Mouse (Mus musculus) hindbrain, embryonic 14.5 days (tissue): ENCODE measurements around the gene Tom1l1. TPM values are rescaled to one million over a fixed set of nuclear protein-coding genes. Genes with fewer than 3 reads are reported as not detected.

Experiments used
- ATAC-seq: fragments of 200-750 bp; cut with Nextera tagmentation; 2 replicates; pipeline ENCODE4 v1.8.0; 2017; ENCODE audit warnings: moderate number of reproducible peaks, mild to moderate bottlenecking, moderate TSS enrichment, moderate library complexity; ENCODE audit not compliant: low FRiP score
- DNase-seq: peaks from one replicate; pipeline ENCODE4 v3.0.0-alpha.2; 2015; ENCODE audit warnings: low spot score
- H3K27ac ChIP-seq: fragments of 300-500 bp; sonication (generic); 2 replicates; pipeline ENCODE4 v1.5.1; 2014; ENCODE audit warnings: mild to moderate bottlenecking, moderate library complexity
- H3K27me3 ChIP-seq: fragments of 300-500 bp; sonication (generic); 2 replicates; pipeline ENCODE4 v1.6.1; 2014; ENCODE audit warnings: mild to moderate bottlenecking, low read length, mixed read lengths; ENCODE audit not compliant: control insufficient read depth, insufficient read depth
- H3K36me3 ChIP-seq: fragments of 300-500 bp; sonication (generic); replicated peaks from 2 replicates; pipeline ENCODE4 v1.6.1; 2014; ENCODE audit not compliant: control insufficient read depth, insufficient read depth
- H3K4me1 ChIP-seq: fragments of 300-500 bp; sonication (generic); replicated peaks from 2 replicates; pipeline ENCODE4 v1.6.1; 2014; ENCODE audit warnings: antibody characterized with exemption, low read length, mixed read lengths; ENCODE audit not compliant: control insufficient read depth, insufficient read depth
- H3K4me2 ChIP-seq: fragments of 300-500 bp; sonication (generic); replicated peaks from 2 replicates; pipeline ENCODE4 v1.6.1; 2014; ENCODE audit warnings: mild to moderate bottlenecking, moderate library complexity
- H3K4me3 ChIP-seq: fragments of 300-500 bp; sonication (generic); replicated peaks from 2 replicates; pipeline ENCODE4 v1.5.1; 2014; ENCODE audit warnings: mild to moderate bottlenecking, low read length
- H3K9ac ChIP-seq: fragments of 300-500 bp; sonication (generic); 2 replicates; pipeline ENCODE4 v1.6.1; 2014
- H3K9me3 ChIP-seq: fragments of 300-500 bp; sonication (generic); 2 replicates; pipeline ENCODE4 v1.6.1; 2016; ENCODE audit warnings: low read length; ENCODE audit not compliant: control insufficient read depth
- WGBS: fragments of 180-500 bp; shearing (Covaris S2); extraction: QIAGEN DNeasy Blood & Tissue Kit; methylation state at CpG from one replicate; pipeline ENCODE4 v1.1.7; 2014; 5-methylcytosine and 5-hydroxymethylcytosine counted together
- polyA plus RNA-seq: library from polyadenylated mRNA; unstranded; fragments of >200 nt; fragmentation: Nextera tagmentation; extraction: Ambion mirVana; gene quantifications from 2 replicates; pipeline ENCODE4 v1.2.1, GENCODE M21; 2014

The Tom1l1 gene
- polyA plus RNA-seq, 1 experiment from 2014 or later: 24.6 TPM

DNA sequence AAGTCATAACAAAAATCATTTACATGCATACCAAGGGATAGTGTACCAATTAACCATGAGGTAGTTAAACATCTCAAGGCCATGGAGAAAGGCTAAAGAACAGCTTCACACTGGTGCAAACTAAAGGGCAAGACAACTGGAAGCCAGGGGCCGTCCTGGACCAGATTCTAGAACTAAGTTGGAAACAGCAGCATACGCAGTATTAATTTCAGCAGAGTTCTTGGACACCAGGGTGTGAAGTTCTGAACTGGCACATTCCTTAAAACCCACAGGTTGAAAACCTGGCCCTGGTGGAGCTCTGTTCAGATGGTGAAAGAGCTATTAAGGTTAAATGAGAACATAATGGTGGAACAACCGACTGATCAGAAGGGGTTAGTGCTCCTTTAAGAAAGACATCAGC lies 53.5 kb downstream of the Tom1l1 start:
- no peak overlapping the region for H3K4me2 ChIP-seq
- ATAC-seq (no peak), DNase-seq (no peak)
- 92% methylated on average over 3 of the region's 3 CpGs for WGBS
- H3K36me3 ChIP-seq: no peaks in the 10 kb centered on the region
- H3K27me3 ChIP-seq: no peaks in the 10 kb centered on the region
- peaks cover 10% of the 10 kb centered on the region for H3K4me1 ChIP-seq
- H3K9me3 ChIP-seq: no peaks in the 10 kb centered on the region
- no peak overlapping the region for H3K27ac ChIP-seq
- H3K4me3 ChIP-seq: no peak overlapping the region
- no peak overlapping the region for H3K9ac ChIP-seq

DNA sequence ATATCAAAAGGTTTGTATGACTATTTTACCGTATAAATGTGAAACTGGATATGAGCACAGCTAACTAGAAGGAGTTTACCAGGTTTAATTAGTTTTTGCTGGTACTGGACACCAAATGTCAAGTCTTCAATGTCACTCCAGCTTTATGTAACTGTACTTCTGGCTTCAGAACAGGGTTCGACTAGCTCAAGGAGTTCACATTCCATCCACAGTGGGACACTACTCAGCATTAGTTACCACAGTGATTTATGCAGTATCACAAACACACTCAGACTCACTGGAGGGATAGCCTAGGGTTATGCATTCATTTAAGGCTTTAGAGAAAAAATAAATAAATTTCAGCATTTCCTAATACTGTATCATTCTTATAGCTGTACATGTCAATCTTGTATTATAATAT lies 55.7 kb downstream of the Tom1l1 start:
- no peak overlapping the region for H3K4me2 ChIP-seq
- H3K4me3 ChIP-seq: no peak overlapping the region
- no peaks in the 10 kb centered on the region for H3K9me3 ChIP-seq
- H3K4me1 ChIP-seq: peaks cover 7% of the 10 kb centered on the region; the same call in 1 of the 2 replicates
- no peak overlapping the region for H3K27ac ChIP-seq
- DNase-seq: no peak
- no peak overlapping the region for H3K9ac ChIP-seq
- H3K36me3 ChIP-seq: no peaks in the 10 kb centered on the region
- no peaks in the 10 kb centered on the region for H3K27me3 ChIP-seq
- no peak for ATAC-seq
- WGBS: 80% methylated on average over 2 of the region's 2 CpGs

DNA sequence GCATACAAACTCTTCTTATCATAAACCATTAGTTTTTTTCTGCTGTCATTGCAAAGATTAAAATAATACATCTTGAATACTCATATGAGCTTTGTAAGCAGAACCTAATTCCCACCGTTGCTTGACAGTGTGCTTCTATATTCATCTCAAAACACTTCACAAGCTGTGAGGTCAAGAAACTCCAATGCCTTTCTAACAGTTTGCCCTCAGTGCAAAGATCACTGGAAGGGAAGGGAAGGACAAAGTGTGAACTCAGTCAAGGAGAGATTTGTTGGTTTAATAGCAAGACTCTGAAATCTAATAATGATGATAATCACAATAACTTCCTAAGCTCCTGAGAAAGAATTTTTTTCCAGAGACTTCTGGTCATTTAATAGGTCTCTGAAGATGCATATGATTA lies 60.4 kb downstream of the Tom1l1 start:
- H3K4me3 ChIP-seq: no peak overlapping the region
- no peak overlapping the region for H3K27ac ChIP-seq
- no peaks in the 10 kb centered on the region for H3K36me3 ChIP-seq
- ATAC-seq (no peak), DNase-seq (no peak)
- WGBS: 77% methylated on average over 1 of the region's 1 CpGs
- H3K9ac ChIP-seq: no peak overlapping the region
- H3K9me3 ChIP-seq: no peaks in the 10 kb centered on the region
- no peak overlapping the region for H3K4me2 ChIP-seq
- H3K4me1 ChIP-seq: no peaks in the 10 kb centered on the region
- H3K27me3 ChIP-seq: no peaks in the 10 kb centered on the region

DNA sequence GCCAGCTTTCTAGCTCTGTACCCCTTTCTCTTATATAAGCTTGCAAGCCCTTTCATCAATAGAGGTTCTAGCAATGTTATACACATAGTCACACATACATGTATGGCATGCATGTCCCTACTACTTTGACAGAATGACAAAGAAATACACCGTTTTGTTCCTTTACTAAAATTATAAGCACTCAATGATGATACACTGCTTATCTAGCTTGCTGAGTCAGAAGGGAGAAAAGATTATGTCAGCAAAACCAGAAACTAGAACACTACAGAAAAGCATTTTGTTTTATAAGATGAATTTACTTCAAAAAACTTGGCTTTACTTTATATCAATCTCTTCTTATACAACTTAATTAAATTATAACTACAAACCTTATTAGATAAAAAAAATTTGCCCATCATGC lies 63.0 kb downstream of the Tom1l1 start:
- no peak overlapping the region for H3K27ac ChIP-seq
- H3K4me1 ChIP-seq: 0 out of 2 replicates have a peak, but pooled peaks cover 5% of the 10 kb centered on the region
- no peak overlapping the region for H3K4me3 ChIP-seq
- ATAC-seq: no peak
- H3K36me3 ChIP-seq: peaks cover 2% of the 10 kb centered on the region
- no peak overlapping the region for H3K9ac ChIP-seq
- DNase-seq: no peak
- 93% methylated on average over 1 of the region's 1 CpGs for WGBS
- H3K9me3 ChIP-seq: no peaks in the 10 kb centered on the region
- H3K27me3 ChIP-seq: no peaks in the 10 kb centered on the region
- no peak overlapping the region for H3K4me2 ChIP-seq

DNA sequence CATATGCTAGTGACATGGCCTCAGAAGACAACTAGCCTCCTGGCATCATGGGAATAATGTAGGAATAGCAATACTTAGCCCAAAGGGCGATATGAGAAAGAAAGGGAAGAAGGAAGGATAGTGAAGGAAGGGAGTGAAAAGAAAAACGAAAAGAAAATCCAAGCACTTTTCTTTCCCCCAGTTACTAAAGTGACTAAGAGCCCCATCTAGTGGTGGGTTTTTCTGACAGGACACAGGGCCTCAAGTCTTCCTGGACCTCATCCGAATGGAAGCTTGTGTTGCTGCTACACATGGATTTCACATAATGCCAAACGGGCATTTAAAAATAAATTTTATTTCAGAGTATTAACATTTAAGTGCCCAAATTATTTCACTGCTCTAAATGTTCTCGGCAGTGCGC lies 64.7 kb downstream of the Tom1l1 start:
- Histone ChIP-seq H3K9me3 (no peaks in the 10 kb centered on the region), H3K27ac (no peak overlapping the region), H3K4me3 (no peak overlapping the region), H3K4me2 (no peak overlapping the region), H3K4me1 (0 out of 2 replicates have a peak, but pooled peaks cover 5% of the 10 kb centered on the region), H3K9ac (no peak overlapping the region), H3K27me3 (no peaks in the 10 kb centered on the region), H3K36me3 (peaks cover 7% of the 10 kb centered on the region)
- DNase-seq (peak; percentile 72), ATAC-seq (no peak)
- 61% methylated on average over 6 of the region's 6 CpGs for WGBS

DNA sequence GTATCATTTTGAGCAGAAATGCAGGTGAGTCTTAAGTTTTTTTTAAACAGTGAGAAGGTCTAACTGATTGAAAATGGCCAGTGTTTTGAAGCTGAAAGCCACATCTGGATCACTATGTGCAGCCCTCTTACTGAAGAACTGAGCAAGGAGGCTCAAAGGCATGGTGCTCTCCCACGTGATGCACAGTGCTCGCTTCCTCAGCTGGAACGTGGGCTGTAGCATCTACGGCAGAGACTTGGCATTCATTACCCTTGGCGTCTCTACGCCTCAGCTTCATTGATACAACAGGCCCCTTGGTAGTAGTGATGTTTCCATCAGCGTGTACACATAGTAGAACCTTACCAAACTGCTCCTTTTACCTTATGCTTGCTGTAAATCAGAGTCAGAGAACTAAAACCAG lies 65.7 kb downstream of the Tom1l1 start:
- WGBS: 90% methylated on average over 7 of the region's 7 CpGs
- Histone ChIP-seq H3K36me3 (peaks cover 14% of the 10 kb centered on the region), H3K4me3 (no peak overlapping the region), H3K27ac (no peak overlapping the region), H3K4me1 (0 out of 2 replicates have a peak, but pooled peaks cover 5% of the 10 kb centered on the region), H3K9me3 (no peaks in the 10 kb centered on the region), H3K9ac (no peak overlapping the region), H3K27me3 (no peaks in the 10 kb centered on the region), H3K4me2 (no peak overlapping the region)
- DNase-seq (no peak), ATAC-seq (peak; percentile 8; the same call in 1 of the 2 replicates)

DNA sequence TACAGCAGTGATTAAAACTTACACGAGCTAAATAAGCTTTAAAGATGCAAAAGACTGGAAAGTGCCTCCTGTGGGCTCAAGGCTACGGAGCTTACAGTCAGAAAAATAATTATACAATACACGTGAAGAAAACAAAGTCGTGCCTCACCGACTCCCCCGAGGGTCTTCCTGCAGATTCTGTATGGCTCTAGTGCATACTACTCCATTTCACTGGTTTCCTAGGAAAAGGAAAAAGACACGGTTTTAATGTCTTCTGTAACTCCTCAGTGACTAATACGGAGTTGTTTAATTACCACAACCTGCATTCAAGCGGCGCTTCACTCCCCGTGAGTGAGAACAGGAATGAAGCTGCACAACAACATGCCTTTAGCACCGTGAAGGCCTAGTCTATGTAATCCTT lies 66.1 kb downstream of the Tom1l1 start:
- H3K4me2 ChIP-seq: no peak overlapping the region
- no peaks in the 10 kb centered on the region for H3K27me3 ChIP-seq
- ATAC-seq (peak; percentile 43; the same call in 1 of the 2 replicates), DNase-seq (no peak)
- WGBS: 76% methylated on average over 12 of the region's 12 CpGs
- no peak overlapping the region for H3K4me3 ChIP-seq
- H3K27ac ChIP-seq: no peak overlapping the region
- H3K4me1 ChIP-seq: 0 out of 2 replicates have a peak, but pooled peaks cover 5% of the 10 kb centered on the region
- peaks cover 14% of the 10 kb centered on the region for H3K36me3 ChIP-seq
- no peak overlapping the region for H3K9ac ChIP-seq
- no peaks in the 10 kb centered on the region for H3K9me3 ChIP-seq

DNA sequence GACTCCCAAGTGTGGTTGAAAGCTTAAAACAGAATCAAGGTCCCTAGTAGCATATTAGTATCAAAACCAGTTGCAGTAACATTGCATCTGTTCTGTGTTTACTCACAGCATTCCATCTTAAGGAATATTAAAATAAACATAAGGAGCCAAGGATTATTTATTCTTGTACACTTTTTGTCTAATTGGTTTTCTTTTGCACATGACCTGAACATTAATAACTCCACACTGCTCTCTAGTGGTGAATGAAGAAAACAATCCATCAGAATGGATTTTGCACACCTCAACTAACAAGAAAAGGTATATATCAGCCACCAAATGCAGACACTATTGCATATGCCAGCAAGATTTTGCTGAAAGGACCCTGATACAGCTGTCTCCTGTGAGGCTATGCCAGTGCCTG lies 71.7 kb downstream of the Tom1l1 start:
- H3K27me3 ChIP-seq: no peaks in the 10 kb centered on the region
- H3K4me3 ChIP-seq: no peak overlapping the region
- no peaks in the 10 kb centered on the region for H3K4me1 ChIP-seq
- H3K9me3 ChIP-seq: no peaks in the 10 kb centered on the region
- no peak for ATAC-seq
- H3K27ac ChIP-seq: no peak overlapping the region
- no peak overlapping the region for H3K9ac ChIP-seq
- DNase-seq: peak; percentile 72
- H3K36me3 ChIP-seq: peaks cover 14% of the 10 kb centered on the region
- no peak overlapping the region for H3K4me2 ChIP-seq

DNA sequence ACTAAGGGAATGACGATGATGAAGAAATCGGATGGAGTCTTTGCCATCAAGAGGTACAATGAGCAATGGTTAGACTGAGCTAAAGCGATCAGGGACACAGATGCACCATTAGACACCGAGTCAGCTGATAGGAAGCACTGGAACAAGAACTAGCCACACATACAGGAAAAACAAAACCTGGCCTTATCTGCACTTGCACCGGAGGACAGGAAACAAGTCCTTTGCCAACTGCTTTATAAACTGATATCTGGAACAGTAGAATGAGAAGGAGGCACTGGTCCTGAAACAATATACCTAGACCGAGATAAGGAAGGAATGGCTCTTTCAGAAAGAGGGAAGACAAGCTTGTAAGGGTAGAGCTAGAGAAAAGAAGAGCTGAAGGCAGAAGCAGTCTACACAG lies 73.4 kb downstream of the Tom1l1 start:
- 93% methylated on average over 6 of the region's 6 CpGs for WGBS

DNA sequence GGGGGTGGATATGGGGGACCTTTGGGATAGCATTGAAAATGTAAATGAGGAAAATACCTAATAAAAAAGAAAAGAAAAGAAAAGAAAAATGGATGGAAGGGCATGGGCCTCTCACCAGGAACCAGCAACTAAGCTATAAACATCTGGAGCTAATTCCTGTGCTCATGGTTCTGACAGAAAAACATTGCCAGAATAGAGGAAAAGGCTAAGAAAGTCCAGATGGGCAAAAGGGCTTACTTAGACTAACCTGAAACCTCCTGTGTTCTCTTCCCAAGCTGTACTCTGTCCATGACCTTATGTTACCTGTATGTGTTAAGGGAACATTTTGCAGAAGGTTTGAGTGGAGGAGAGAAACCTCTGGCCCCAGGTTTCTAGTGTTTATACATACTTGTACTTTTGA lies 76.0 kb downstream of the Tom1l1 start:
- Histone ChIP-seq H3K4me3 (no peak overlapping the region), H3K9me3 (no peaks in the 10 kb centered on the region), H3K9ac (no peak overlapping the region), H3K27me3 (no peaks in the 10 kb centered on the region), H3K4me1 (no peaks in the 10 kb centered on the region), H3K36me3 (peaks cover 4% of the 10 kb centered on the region; the same call in 1 of the 2 replicates), H3K4me2 (no peak overlapping the region), H3K27ac (no peak overlapping the region)
- DNase-seq (no peak), ATAC-seq (no peak)

More for the DNA sequence above, 73.4 kb downstream of the Tom1l1 start:
- H3K4me3 ChIP-seq: no peak overlapping the region
- no peaks in the 10 kb centered on the region for H3K4me1 ChIP-seq
- H3K4me2 ChIP-seq: no peak overlapping the region
- no peaks in the 10 kb centered on the region for H3K9me3 ChIP-seq
- DNase-seq (no peak), ATAC-seq (no peak)
- no peaks in the 10 kb centered on the region for H3K27me3 ChIP-seq
- H3K36me3 ChIP-seq: 0 out of 2 replicates have a peak, but pooled peaks cover 10% of the 10 kb centered on the region
- no peak overlapping the region for H3K27ac ChIP-seq
- H3K9ac ChIP-seq: no peak overlapping the region
